Mouse (Mus musculus) bone marrow, adult 2 months (tissue): ENCODE measurements around the gene Kcnip3.

ENCODE experiments used
- CTCF ChIP-seq: fragments of 200-500 bp; IDR thresholded peaks from 2 replicates; pipeline ENCODE4 v1.5.1; 2011; ENCODE audit warnings: low read length, control low read depth; ENCODE audit not compliant: control insufficient read depth, insufficient read depth
- POLR2A ChIP-seq: fragments of 200-500 bp; IDR thresholded peaks from 2 replicates; pipeline ENCODE4 v1.6.1; 2011; ENCODE audit warnings: low read depth, mild to moderate bottlenecking, control low read depth, low read length, borderline replicate concordance; ENCODE audit not compliant: control insufficient read depth

- TF ChIP-seq CTCF (no peak), POLR2A (no peak)
These were observed 39.9 kb downstream of the Kcnip3 start for GRCm38 (mm10) chr2:127481841-127482532.
